Mouse (Mus musculus) induced T-regulatory cell, adult 2 months (primary cell): ENCODE results near the gene Grik2.
"Not testable (repeated sequence)": the region's sequence is repeated elsewhere in the genome, so short reads cannot be mapped to it uniquely, and the experiment has no call there.

Experiments
- DNase-seq: peaks from one replicate; pipeline ENCODE4 v3.0.0-alpha.2; 2012; ENCODE audit warnings: low read depth

Gene Grik2

GRCm38 (mm10) chr10:49647116-49647515 is 141.4 kb downstream of the Grik2 start:
- DNase-seq: no peak

DNA sequence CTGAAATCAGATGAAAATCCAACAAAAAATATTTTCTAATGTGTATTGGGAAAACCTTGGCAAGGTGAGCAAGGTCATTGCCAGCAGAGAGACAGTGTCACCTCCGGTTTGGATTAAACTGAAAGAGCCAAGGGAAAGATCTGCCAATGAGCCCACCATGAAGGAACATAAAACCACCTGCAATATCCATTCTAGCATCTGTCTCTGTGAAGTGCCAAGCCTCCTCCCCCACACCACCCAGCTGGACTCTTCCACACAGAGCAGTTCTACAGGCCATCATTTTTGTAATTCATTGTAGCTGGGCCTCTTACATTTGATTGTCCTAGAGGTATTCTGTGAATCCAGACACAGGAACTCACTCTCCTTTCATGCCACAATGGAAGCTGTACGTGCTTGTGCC is 148.7 kb downstream of the Grik2 start:
- DNase-seq: no peak

GRCm38 (mm10) chr10:49623951-49624350 is 164.6 kb downstream of the Grik2 start:
- DNase-seq: no peak

- DNase-seq: no peak
Measured at GRCm38 (mm10) chr10:49597652-49598051, 190.9 kb downstream of the Grik2 start.

GRCm38 (mm10) chr10:49573514-49573913 is 215.1 kb downstream of the Grik2 start:
- no peak for DNase-seq

DNA sequence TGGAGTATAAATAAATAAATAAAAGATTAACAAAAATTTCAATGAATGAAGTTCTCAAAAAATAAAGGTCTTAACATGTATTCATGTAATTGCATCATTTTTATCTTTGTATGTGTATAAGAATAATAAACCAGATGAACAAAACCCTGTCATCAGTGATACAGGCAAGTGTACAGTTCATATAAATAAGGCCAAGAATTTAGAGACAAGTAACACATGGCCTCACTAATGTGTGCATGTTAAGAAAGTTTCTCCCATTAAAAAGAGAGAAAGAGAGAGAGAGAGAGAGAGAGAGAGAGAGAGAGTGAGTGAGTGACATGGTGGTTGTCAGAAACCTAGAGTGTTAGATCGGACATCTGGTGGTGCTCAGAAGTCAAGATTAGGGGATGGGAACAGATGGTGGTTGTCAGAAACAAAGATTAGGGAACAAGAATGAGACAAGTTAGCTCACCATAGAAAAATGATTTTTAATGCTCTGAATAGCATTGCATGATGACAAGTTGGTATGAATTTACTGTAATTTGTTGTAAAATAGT is 228.6 kb downstream of the Grik2 start:
- DNase-seq: no peak

- no peak for DNase-seq
Measured at GRCm38 (mm10) chr10:49542249-49542648, 246.3 kb downstream of the Grik2 start.

- DNase-seq: no peak
Measured at GRCm38 (mm10) chr10:49519752-49520151, 268.8 kb downstream of the Grik2 start.

GRCm38 (mm10) chr10:49500628-49501027 is 287.9 kb downstream of the Grik2 start:
- no peak for DNase-seq

- no peak for DNase-seq
Measured at GRCm38 (mm10) chr10:49497302-49497701, 291.3 kb downstream of the Grik2 start.

GRCm38 (mm10) chr10:49481439-49481838 is 307.1 kb downstream of the Grik2 start:
- DNase-seq: no peak

DNA sequence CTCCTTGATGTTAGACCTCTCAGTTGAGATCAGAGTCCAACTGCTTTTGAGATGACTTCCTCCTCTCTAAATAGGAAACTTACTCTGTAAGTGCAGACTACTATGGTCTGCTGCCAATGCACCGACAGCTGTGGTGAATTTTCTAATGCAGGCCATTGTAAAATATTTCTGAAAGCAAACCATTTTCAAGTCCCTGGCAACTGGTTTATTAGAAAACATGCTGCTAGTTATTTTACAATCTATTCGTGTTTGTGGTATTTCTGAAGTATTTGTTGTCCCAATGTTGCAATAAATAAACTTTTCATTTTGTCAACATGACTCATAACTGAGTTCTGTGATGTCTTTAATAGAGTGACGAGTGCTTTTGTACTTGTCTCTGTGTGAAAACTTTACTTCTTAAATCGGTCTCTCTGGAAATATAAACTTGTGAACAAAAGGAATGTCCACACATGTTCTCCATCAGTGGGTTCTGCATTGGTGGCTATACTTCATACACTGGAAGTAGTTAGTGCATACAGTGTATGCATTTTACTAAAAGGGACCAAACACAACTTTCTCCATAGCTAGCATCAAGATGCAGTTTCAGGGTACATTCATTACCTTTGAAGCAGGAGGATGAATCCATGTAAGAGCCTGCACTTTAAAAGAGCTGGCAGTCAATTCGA is 308.3 kb downstream of the Grik2 start:
- no peak for DNase-seq

DNA sequence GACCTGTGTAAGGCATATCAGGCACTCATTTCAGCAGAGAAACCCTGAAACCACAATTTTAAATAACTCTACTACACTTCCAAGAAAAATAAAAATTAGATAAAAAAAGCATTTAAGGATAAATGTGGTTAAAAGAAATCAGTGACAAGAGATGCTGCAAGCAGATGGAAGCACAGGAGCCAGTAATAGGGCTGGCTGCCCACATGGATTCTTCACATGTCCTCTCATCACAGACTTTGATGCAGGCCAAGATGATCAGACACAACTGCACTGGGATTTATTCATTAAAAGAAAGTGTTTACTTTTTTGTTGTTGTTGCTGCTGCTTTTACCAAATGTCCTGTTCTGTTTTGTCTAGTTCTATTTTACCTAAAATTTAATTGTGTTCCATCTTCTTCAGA is 315.0 kb downstream of the Grik2 start:
- DNase-seq: no peak

DNA sequence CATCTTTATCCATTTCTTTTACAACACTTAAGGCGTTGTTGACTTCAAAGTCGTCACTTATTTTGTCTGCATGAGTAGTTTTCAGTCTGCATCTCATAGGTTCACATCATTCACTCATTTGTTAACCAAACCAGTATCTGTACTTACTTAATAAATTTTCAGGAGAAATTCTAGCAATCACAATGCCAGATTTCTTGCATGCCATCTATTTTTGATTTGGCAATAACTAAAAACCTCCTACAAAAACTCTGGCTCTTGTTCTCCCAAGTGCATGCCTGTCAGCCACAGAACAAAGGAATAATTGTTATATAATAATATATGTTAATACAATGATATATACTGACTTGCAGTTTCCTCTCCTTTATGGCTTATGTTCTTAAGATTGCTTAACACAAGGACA is 331.8 kb downstream of the Grik2 start:
- DNase-seq: no peak

- DNase-seq: no peak
Measured at GRCm38 (mm10) chr10:49453535-49453934, 335.0 kb downstream of the Grik2 start.

- DNase-seq: no peak
Measured at GRCm38 (mm10) chr10:49441369-49441768, 347.2 kb downstream of the Grik2 start.

- no peak for DNase-seq
Measured at GRCm38 (mm10) chr10:49437057-49437456, 351.5 kb downstream of the Grik2 start.

GRCm38 (mm10) chr10:49436301-49436700 is 352.3 kb downstream of the Grik2 start:
- no peak for DNase-seq

DNA sequence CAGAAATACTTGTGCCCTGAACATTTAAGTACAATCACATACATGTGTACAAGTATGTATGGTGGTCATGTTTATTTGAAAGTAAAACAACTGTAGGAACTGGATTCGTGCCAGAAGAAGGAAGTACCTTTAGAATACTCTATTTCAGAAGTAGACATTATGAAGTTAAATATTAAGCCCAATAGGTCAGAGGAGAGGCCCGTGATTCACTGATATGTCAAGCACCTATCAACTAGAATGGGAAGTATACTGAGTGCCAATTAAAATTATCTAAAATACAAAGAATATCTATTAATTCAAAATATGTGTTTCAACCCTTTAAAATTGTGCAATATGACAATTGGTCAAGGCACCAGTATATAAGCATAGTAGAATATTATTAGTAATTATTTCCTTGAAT is 355.7 kb downstream of the Grik2 start:
- DNase-seq: no peak

- not testable (repeated sequence) for DNase-seq
Measured at GRCm38 (mm10) chr10:49417206-49417605, 371.4 kb downstream of the Grik2 start.

DNA sequence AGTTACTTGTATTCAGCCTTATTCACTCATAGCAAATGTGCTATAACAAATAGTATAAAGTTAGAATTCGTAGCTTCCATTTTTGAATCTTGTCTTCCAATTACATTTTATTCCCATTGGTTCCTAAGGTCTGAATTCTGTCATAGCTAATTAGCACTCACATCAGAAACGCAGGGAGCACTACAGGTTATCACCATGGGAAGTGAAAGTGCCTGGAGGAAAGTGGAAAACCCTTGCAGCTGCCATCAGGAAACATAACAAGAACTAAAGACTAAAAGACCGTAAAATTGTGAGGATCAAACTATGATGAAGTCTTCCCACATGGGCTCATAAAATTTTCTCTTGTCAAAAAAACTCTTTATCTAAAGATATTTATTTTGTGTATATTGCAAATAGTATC is 405.6 kb downstream of the Grik2 start:
- DNase-seq: no peak

DNA sequence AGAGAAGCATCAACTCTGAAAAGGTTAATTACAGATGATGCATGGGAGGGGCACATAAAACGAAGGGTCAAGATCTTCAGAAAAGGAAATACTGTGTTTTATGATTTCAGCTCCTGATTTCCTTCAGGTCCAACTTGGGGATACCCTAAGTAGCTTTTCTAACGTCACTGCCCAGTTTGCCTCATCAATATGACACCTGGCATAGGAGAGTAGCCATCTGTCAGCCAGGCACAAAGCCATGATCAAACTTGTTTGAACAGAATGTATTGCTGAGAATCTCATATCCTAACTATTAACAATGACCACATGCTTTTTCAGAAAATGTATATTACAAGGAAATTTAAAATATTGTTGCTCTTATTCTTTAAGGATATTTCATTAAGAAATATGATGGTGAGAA is 406.7 kb downstream of the Grik2 start:
- no peak for DNase-seq

GRCm38 (mm10) chr10:49368601-49369000 is 420.0 kb downstream of the Grik2 start:
- DNase-seq: no peak

- DNase-seq: no peak
Measured at GRCm38 (mm10) chr10:49365262-49365661, 423.3 kb downstream of the Grik2 start.
